Mouse (Mus musculus): Measurements from ENCODE around the gene Bcar1.
A peak's percentile ranks its signal among the peaks of the same experiment; 100 is the strongest.

Bcar1 gene

GRCm38 (mm10) chr8:111681153-111681552 lies 62.5 kb downstream of the Bcar1 start:
- no peak for DNase-seq (ENCODE audit: low spot score in 2 of 2)

- DNase-seq (ENCODE audit: low spot score in 2 of 2) = no peak
Measured at GRCm38 (mm10) chr8:111680423-111681028, 63.1 kb downstream of the Bcar1 start.

GRCm38 (mm10) chr8:111678848-111679247 lies 64.8 kb downstream of the Bcar1 start:
- DNase-seq (ENCODE audit: low spot score in 2 of 2) = peak in 1 of 2 experiments; percentile 58

DNA sequence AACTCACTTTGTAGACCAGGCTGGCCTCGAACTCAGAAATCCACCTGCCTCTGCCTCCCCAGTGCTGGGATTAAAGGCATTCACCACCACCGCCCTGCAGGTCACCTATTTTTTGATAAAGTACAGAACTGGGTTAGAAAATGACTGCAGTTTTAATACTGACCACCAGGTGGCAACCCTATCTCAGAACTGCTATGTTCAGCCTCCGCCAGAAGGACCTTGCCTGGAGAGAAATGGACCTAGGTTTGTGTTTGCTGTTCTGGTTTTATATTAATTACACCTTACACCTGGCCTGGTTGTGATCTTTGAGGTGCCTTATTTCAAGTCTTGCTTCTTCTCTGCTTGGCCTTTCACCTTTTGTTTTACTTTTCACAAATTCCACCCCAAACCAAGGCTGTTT lies 65.5 kb downstream of the Bcar1 start:
- DNase-seq (ENCODE audit: low spot score in 2 of 2) = peak; percentile 18 to 69

DNA sequence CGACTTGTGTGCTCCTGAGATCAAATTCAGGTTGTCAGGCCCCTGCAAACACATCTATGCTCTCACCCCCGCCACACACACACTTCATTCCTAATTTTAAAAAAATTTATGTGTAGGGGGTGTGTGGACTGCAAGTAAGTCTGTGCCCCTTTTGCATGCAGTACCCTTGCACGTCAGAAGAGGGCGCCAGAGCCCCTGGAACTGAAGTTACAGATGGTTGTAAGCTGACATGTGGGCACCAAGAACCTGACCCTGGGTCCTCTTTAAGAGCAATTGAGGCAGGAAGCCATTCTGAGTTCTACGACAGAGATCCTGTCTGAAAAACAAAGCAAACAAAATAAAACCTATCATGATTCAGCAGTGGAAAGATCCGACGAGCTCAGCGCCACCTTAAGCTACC lies 67.4 kb downstream of the Bcar1 start:
- DNase-seq (ENCODE audit: low spot score in 2 of 2) = no peak

GRCm38 (mm10) chr8:111666751-111667150 lies 76.9 kb downstream of the Bcar1 start:
- no peak for DNase-seq (ENCODE audit: low spot score in 2 of 2)

DNA sequence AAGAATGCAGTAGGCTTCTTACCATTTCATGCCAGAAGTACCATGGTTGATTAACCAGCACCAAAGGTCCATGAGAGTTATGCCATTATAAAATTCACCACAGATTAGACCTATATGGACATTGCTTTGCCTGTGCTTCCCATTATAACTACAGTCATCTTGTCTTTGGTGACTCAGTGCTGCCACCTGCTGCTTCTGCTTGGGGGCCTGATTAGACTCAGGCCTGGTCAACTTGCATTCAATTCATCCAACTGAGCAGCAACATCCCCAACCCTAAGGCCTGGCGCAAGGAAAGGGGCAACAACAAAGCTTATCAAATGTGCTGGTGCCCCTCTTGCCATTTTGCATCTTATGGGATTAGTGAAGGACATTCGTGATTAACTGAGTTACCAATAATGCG lies 81.1 kb downstream of the Bcar1 start:
- DNase-seq (ENCODE audit: low spot score in 2 of 2) = peak in 1 of 2 experiments; percentile 86

Measured in left cerebral cortex, adult 9 months (tissue).